Mouse (Mus musculus) intestine, postnatal 0 days (tissue): ENCODE data around the gene Phf23. TPM values are rescaled to one million over a fixed set of nuclear protein-coding genes. Genes with fewer than 3 reads are reported as not detected.

ENCODE experiments used
- ATAC-seq: fragments of 200-750 bp; cut with Nextera tagmentation; 2 replicates; pipeline ENCODE4 v1.8.0; 2017; ENCODE audit warnings: mild to moderate bottlenecking, moderate TSS enrichment, moderate library complexity
- H3K27ac ChIP-seq: fragments of 300-500 bp; sonication (generic); 2 replicates; pipeline ENCODE4 v1.5.1; 2014; ENCODE audit warnings: mild to moderate bottlenecking, low read depth, low read length, moderate library complexity
- H3K27me3 ChIP-seq: fragments of 300-500 bp; sonication (generic); replicated peaks from 2 replicates; pipeline ENCODE4 v1.6.1; 2014; ENCODE audit warnings: low read length, mixed read lengths; ENCODE audit not compliant: control insufficient read depth, insufficient read depth
- H3K36me3 ChIP-seq: fragments of 300-500 bp; sonication (generic); 2 replicates; pipeline ENCODE4 v1.6.1; 2014; ENCODE audit warnings: mild to moderate bottlenecking, moderate library complexity; ENCODE audit not compliant: control insufficient read depth, insufficient read depth
- H3K4me1 ChIP-seq: fragments of 300-500 bp; sonication (generic); replicated peaks from 2 replicates; pipeline ENCODE4 v1.6.1; 2014; ENCODE audit warnings: antibody characterized with exemption, low read length, mixed read lengths; ENCODE audit not compliant: control insufficient read depth, insufficient read depth
- H3K4me2 ChIP-seq: fragments of 300-500 bp; sonication (generic); replicated peaks from 2 replicates; pipeline ENCODE4 v1.6.1; 2014; ENCODE audit warnings: low read depth, mild to moderate bottlenecking, moderate library complexity
- H3K4me3 ChIP-seq: fragments of 300-500 bp; sonication (generic); 2 replicates; pipeline ENCODE4 v1.5.1; 2014; ENCODE audit warnings: low read depth, low read length
- H3K9ac ChIP-seq: fragments of 300-500 bp; sonication (generic); 2 replicates; pipeline ENCODE4 v1.6.1; 2014; ENCODE audit warnings: mild to moderate bottlenecking, low read depth, low read length
- H3K9me3 ChIP-seq: fragments of 300-500 bp; sonication (generic); 2 replicates; pipeline ENCODE4 v1.6.1; 2016; ENCODE audit warnings: mixed run types; ENCODE audit not compliant: control insufficient read depth
- CTCF ChIP-seq: sonication (generic); IDR thresholded peaks from 2 replicates; pipeline ENCODE4 v1.5.1; 2016; ENCODE audit warnings: low read depth, mild to moderate bottlenecking, control low read depth, antibody characterized with exemption, moderate library complexity
- WGBS: fragments of 180-500 bp; shearing (Covaris S2); extraction: QIAGEN DNeasy Blood & Tissue Kit; methylation state at CpG from one replicate; pipeline ENCODE4 v1.1.7; 2014; 5-methylcytosine and 5-hydroxymethylcytosine counted together
- polyA plus RNA-seq: library from polyadenylated mRNA; unstranded; fragments of >200 nt; fragmentation: Nextera tagmentation; extraction: Ambion mirVana; gene quantifications from 2 replicates; pipeline ENCODE4 v1.2.1, GENCODE M21; 2015

Gene Phf23
- polyA plus RNA-seq, 1 experiment from 2014 or later = 32.6 TPM

DNA sequence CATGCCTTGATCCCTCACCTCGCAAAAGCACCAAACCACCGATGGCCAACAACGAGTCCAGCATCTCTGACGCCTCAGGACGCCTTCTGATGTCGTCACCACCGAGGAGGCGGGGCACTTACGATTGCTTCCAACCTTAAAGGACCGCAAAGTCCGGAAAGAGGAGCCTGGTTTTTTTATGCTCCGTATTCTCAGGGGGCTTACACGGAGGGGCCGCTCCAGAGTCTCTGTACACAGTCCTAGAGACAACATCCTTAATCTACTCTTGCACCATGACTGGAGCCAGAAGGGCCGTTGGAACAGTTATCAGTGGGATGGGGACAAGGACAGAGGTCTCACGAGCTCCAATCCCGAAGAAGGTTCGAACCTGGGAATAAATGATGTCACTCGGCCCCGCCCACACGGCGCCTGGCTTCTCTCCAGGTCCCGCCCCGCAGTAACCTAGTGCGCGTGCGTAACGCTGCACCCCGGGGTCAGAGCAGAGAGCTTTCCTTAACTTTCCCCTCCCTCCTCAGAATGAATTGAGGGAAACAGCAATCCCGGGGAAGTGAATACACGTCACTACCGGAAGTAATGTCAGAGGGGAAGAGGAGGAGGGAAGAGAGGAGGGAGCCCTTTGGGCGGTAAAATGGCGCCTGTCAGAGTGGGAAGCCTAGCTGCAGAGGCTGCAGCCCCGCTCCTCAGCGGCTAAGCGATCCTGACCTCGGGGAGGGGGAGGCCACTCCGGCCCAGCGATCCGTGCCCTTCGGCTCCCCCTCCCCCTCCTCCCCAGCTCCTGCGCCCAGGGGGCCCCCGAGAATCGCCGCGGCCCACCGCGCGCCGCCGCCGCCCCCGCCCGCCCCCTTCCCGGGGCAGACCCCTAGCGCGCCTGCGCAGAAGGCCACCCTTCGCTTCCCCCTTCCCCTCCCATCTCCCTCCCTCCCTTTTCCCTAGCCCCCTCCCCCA, 15.1 kb upstream of the Phf23 start:
- Histone ChIP-seq H3K4me3 (peak overlapping the region; percentile 93), H3K27me3 (no peaks in the 10 kb centered on the region), H3K9ac (peak overlapping the region; percentile 95), H3K9me3 (no peaks in the 10 kb centered on the region), H3K27ac (peak overlapping the region; percentile 99), H3K36me3 (peaks cover 30% of the 10 kb centered on the region), H3K4me1 (no peaks in the 10 kb centered on the region), H3K4me2 (peak overlapping the region; percentile 92)
- WGBS = under 1% methylated on average over 33 of the region's 60 CpGs
- no peak for TF ChIP-seq CTCF
- ATAC-seq = peak; percentile 94

DNA sequence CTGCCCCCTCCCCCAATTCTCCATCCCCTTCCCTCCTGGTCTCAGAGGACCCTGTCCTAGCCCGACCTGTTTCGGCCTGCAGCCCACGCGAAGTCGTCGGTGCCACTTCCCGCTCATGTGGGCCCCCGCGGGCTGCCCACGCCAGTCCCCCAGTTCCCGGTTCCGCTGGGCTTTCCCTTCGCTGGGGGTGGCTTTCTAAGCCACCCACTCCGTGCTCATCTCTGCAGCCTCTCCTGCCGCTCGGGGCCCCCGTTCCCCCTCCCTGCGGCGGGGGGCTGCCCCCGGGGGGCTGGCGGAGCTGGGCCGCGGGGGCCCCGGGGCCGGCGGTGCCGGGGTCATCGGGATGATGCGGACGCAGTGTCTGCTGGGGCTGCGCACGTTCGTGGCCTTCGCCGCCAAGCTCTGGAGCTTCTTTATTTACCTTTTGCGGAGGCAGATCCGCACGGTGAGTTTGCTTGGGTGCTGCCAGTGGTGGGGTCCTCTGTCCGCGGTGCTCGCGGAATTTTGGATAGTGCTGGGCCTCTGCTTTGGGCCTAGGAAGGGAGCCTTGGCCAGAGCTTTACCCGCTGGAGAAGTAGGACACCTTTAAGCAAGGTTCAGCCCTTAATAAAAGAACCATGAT, 14.3 kb upstream of the Phf23 start, which contains the start of gene Ctdnep1:
Gene Ctdnep1 (plus strand): TSS at position 16 of the 622 bp plus-strand sequence.
- 1% methylated on average over 33 of the region's 43 CpGs for WGBS
- peak; percentile 3; the same call in 1 of the 2 replicates for ATAC-seq
- peak within 1 kb of the TSS; percentile 92 for H3K4me2 ChIP-seq
- no peaks in the 10 kb centered on the region for H3K9me3 ChIP-seq
- H3K4me3 ChIP-seq = peak within 1 kb of the TSS; percentile 93
- H3K27ac ChIP-seq = peak within 1 kb of the TSS; percentile 99
- H3K27me3 ChIP-seq = no peaks in the 10 kb centered on the region
- H3K9ac ChIP-seq = peak within 1 kb of the TSS; percentile 95
- TF ChIP-seq CTCF = no peak
- no peaks in the 10 kb centered on the region for H3K4me1 ChIP-seq
- peaks cover 29% of the 10 kb centered on the region for H3K36me3 ChIP-seq

DNA sequence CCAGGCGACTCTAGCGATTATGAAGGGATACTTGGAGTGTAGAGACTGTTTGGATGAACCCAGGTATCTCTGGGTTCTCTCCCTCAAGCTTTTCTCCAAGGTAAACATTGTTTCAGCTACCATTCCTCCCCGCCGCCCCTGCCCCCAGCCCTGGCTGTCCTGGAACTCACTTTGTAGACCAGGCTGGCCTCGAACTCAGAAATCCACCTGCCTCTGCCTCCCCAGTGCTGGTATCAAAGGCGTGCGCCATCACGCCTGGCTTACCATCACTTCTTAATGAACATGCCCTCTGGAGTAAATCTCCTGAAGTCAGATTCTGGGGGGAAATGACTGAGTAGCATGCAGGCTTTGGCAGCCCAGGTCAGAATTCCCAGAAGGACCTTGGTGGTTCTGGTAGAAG, 13.4 kb upstream of the Phf23 start, which contains the start of gene Elp5:
Gene Elp5 (minus strand): TSS at position 293 of the 400 bp plus-strand sequence.
- Histone ChIP-seq H3K27ac (peak within 1 kb of the TSS; percentile 99), H3K9ac (peak within 1 kb of the TSS; percentile 95), H3K36me3 (peaks cover 36% of the 10 kb centered on the region), H3K4me2 (peak within 1 kb of the TSS; percentile 92), H3K27me3 (no peaks in the 10 kb centered on the region), H3K4me3 (peak within 1 kb of the TSS; percentile 93), H3K9me3 (no peaks in the 10 kb centered on the region), H3K4me1 (no peaks in the 10 kb centered on the region)
- 37% methylated on average over 8 of the region's 8 CpGs for WGBS
- no peak for TF ChIP-seq CTCF
- ATAC-seq = no peak

DNA sequence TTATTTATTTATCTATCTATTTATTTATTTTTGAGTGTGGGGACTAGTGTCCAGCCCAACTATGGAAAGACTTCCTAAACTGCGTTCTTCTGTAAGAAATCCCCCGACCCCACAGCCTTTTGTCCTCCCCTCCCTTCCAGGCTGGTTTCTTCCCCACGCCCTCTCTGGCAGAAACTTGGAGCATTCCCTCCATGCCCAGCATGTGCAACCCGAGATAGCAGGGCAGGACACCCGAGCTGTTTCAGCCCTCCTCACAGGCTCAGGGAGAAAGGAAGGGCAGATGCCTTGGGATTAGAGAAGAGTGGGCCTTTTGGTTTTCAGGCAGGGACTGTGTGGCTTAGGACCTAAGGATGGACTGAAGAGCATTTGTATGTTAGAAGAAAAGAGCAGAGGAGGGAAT, 12.7 kb upstream of the Phf23 start:
- Histone ChIP-seq H3K36me3 (peaks cover 41% of the 10 kb centered on the region), H3K27ac (no peak overlapping the region), H3K4me2 (peak overlapping the region; percentile 92)

DNA sequence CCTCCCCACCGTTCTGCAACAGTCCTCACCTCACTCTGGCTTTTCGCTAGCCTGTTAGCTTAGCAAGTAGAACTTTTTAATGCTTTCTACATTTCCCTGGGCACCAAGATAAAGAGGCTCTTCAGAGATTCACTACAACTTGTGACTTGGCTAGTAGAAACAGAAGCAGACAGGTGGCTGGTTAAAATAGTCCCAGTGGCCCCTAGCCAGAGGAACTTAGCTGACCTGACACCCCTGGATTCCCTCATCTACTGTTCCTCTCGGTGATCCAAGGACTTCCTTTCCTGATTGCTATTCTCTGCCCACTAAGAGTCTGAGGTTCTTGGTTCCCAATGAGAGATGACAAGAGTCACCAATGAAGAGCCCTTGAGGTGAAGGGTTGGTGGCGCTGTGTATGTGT, 12.2 kb upstream of the Phf23 start:
- 77% methylated on average over 4 of the region's 4 CpGs for WGBS
- TF ChIP-seq CTCF = no peak
- Histone ChIP-seq H3K4me2 (no peak overlapping the region), H3K27me3 (no peaks in the 10 kb centered on the region), H3K27ac (no peak overlapping the region), H3K36me3 (peaks cover 41% of the 10 kb centered on the region), H3K9me3 (no peaks in the 10 kb centered on the region), H3K4me3 (no peak overlapping the region), H3K4me1 (no peaks in the 10 kb centered on the region), H3K9ac (no peak overlapping the region)
- ATAC-seq = no peak

More for the DNA sequence above, 12.7 kb upstream of the Phf23 start:
- Histone ChIP-seq H3K27me3 (no peaks in the 10 kb centered on the region), H3K4me3 (no peak overlapping the region), H3K9me3 (no peaks in the 10 kb centered on the region), H3K9ac (0 out of 2 replicates have a peak overlapping the region, but pooled peaks have one; percentile 18), H3K4me1 (no peaks in the 10 kb centered on the region)
- no peak for ATAC-seq
- TF ChIP-seq CTCF = no peak
- 19% methylated on average over 5 of the region's 5 CpGs for WGBS

DNA sequence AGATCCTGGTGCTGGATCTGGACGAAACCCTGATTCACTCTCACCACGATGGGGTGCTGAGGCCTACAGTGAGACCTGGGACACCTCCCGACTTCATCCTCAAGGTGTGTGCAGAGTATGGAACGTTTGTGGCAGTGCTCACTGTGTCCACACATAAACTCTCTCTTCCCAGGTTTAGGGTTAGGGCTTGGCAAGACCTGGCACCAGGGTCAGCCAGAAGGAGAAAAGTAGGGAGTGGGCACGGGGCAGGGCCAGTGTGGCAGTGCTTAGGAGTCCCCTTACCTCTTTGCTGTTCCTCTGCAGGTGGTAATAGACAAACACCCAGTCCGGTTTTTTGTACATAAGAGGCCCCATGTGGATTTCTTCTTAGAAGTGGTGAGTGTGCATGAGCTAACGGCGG, 11.1 kb upstream of the Phf23 start:
- Histone ChIP-seq H3K27ac (no peak overlapping the region), H3K4me1 (no peaks in the 10 kb centered on the region), H3K9me3 (no peaks in the 10 kb centered on the region), H3K4me2 (no peak overlapping the region), H3K27me3 (no peaks in the 10 kb centered on the region), H3K9ac (no peak overlapping the region), H3K36me3 (peaks cover 51% of the 10 kb centered on the region), H3K4me3 (no peak overlapping the region)
- WGBS = 85% methylated on average over 8 of the region's 8 CpGs
- ATAC-seq = no peak
- TF ChIP-seq CTCF = no peak
